Mouse (Mus musculus): ENCODE measurements around the gene Bcat2. TPM values are rescaled to one million over a fixed set of nuclear protein-coding genes. Genes with fewer than 3 reads are reported as not detected.

Gene Bcat2
- polyA plus RNA-seq, 1 experiment from 2014 or later = 19.6 TPM

DNA sequence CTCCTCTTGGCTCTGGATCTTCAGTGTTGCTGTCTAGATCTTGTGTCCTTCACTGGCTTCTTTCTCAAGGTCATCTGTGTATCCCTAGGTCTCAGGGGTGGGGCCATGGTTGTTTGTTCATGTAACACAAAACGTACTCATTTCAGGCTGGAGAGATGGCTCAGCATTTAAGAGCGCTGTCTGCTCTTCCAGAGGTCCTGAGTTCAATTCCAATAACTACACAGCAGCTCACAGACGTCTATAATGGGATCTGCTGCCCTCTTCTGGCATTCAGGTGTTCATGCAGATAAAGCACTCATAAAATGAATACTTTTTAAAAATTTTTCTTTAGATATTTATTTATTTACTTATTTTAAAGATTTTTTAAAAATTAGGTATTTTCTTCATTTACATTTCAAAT is 20.9 kb downstream of the Bcat2 start:
- H3K36me3 ChIP-seq (ENCODE audit: control insufficient read depth, insufficient read depth, low read length) = peaks cover 1% of the 10 kb centered on the region; the same call in 1 of the 2 replicates
- H3K4me1 ChIP-seq (ENCODE audit: control insufficient read depth, insufficient read depth, low read length) = no peaks in the 10 kb centered on the region
- 63% methylated on average over 3 of the region's 3 CpGs for WGBS
- no peak overlapping the region for H3K4me2 ChIP-seq (ENCODE audit: low read length)
- no peak overlapping the region for H3K4me3 ChIP-seq (ENCODE audit: low read depth, low read length)
- H3K27ac ChIP-seq (ENCODE audit: low read depth, low read length) = no peak overlapping the region
- H3K9ac ChIP-seq (ENCODE audit: low read length) = no peak overlapping the region
- no peak for ATAC-seq
- DNase-seq (ENCODE audit: low spot score) = peak; percentile 25
- no peaks in the 10 kb centered on the region for H3K9me3 ChIP-seq (replicated peaks; ENCODE audit: control insufficient read depth, low read length)
- no peaks in the 10 kb centered on the region for H3K27me3 ChIP-seq (replicated peaks; ENCODE audit: control insufficient read depth, insufficient read depth, low read length)

DNA sequence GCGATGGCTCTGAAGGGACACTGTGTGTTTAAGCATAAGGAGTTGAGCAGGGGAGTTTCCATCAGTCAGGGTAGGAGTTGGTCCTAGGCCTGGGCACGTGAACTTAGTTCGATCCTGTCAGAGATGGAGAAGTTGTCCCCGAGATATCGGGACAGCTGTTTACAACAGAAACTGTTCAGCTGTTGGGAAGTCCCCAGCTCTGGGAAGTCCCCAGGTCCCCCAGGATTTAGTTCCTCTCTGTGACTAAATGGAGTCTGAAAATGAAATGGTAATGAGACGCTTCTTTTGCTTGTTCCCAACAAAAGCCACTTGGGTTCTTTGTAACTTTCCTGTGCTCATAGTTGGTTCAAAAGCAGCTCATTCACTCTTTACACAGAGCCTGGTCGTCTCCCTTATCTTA is 21.9 kb downstream of the Bcat2 start:
- Histone ChIP-seq H3K4me1 (ENCODE audit: control insufficient read depth, insufficient read depth, low read length) (no peaks in the 10 kb centered on the region), H3K4me2 (ENCODE audit: low read length) (no peak overlapping the region), H3K4me3 (ENCODE audit: low read depth, low read length) (no peak overlapping the region), H3K27ac (ENCODE audit: low read depth, low read length) (no peak overlapping the region), H3K36me3 (ENCODE audit: control insufficient read depth, insufficient read depth, low read length) (no peaks in the 10 kb centered on the region), H3K27me3 (replicated peaks; ENCODE audit: control insufficient read depth, insufficient read depth, low read length) (no peaks in the 10 kb centered on the region), H3K9ac (ENCODE audit: low read length) (no peak overlapping the region), H3K9me3 (replicated peaks; ENCODE audit: control insufficient read depth, low read length) (no peaks in the 10 kb centered on the region)
- WGBS = 80% methylated on average over 7 of the region's 7 CpGs
- ATAC-seq (no peak), DNase-seq (ENCODE audit: low spot score) (no peak)

DNA sequence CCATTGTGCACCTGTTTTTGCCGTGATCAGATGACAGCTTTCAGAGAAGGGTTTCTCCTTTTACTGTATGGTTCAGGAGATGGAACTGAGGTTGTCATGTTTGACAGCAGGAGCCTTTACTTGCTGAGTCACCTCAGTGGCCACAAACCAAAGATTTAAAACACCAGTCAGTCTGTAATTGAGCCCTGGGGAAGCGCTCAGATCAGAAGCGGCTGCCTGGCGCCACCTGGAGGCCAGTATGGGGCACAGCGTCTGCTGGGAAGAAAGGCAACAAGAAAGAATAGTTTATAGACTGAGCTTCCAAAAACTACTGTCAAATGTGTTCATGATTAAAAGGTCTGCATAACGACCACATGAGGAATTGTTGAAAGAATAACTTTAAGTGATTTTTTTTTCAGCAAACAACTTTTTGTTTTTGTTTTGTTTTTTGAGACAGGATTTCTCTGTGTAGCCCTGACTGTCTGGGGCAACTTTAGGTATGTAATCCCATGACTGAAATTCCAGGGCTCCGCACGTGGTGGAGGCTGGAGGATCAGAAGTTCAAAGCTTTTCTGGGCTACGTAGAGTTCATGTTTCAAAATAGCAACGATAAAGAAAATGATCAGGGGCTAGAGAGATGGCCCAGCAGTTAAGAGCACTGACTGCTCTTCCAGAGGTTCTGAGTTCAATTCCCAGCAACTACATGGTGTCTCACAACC is 23.3 kb downstream of the Bcat2 start:
- DNase-seq (ENCODE audit: low spot score) (peak; percentile 76), ATAC-seq (no peak)
- 28% methylated on average over 10 of the region's 10 CpGs for WGBS
- Histone ChIP-seq H3K4me1 (ENCODE audit: control insufficient read depth, insufficient read depth, low read length) (no peaks in the 10 kb centered on the region), H3K27me3 (replicated peaks; ENCODE audit: control insufficient read depth, insufficient read depth, low read length) (no peaks in the 10 kb centered on the region), H3K9ac (ENCODE audit: low read length) (no peak overlapping the region), H3K27ac (ENCODE audit: low read depth, low read length) (no peak overlapping the region), H3K4me3 (ENCODE audit: low read depth, low read length) (no peak overlapping the region), H3K4me2 (ENCODE audit: low read length) (no peak overlapping the region), H3K9me3 (replicated peaks; ENCODE audit: control insufficient read depth, low read length) (no peaks in the 10 kb centered on the region), H3K36me3 (ENCODE audit: control insufficient read depth, insufficient read depth, low read length) (no peaks in the 10 kb centered on the region)

GRCm38 (mm10) chr7:45595176-45595575 is 25.2 kb downstream of the Bcat2 start:
- WGBS = 78% methylated on average over 4 of the region's 4 CpGs
- Histone ChIP-seq H3K4me3 (ENCODE audit: low read depth, low read length) (no peak overlapping the region), H3K27ac (ENCODE audit: low read depth, low read length) (no peak overlapping the region), H3K9ac (ENCODE audit: low read length) (no peak overlapping the region), H3K27me3 (replicated peaks; ENCODE audit: control insufficient read depth, insufficient read depth, low read length) (no peaks in the 10 kb centered on the region), H3K36me3 (ENCODE audit: control insufficient read depth, insufficient read depth, low read length) (no peaks in the 10 kb centered on the region), H3K4me2 (ENCODE audit: low read length) (no peak overlapping the region), H3K4me1 (ENCODE audit: control insufficient read depth, insufficient read depth, low read length) (no peaks in the 10 kb centered on the region), H3K9me3 (replicated peaks; ENCODE audit: control insufficient read depth, low read length) (no peaks in the 10 kb centered on the region)
- ATAC-seq = no peak
- no peak for DNase-seq (ENCODE audit: low spot score)

DNA sequence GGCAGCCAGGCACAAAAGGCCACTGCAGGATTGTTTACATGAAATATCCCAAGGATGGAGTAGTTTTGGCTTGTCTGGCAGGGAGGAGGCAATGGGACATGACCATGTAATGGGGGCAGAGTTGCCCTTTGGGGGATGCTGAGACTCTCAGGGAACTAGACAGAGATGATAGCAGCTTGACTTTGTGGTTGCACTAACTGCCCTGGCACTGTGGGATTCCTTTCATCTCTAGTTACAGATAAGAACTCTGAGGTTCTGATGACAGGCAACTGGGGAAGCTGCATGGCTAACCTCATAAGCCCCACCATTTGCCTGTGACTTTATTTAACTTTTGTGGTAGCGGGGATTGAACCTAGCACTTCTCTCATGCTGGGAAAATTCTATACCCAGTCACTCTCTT is 26.2 kb downstream of the Bcat2 start:
- Histone ChIP-seq H3K4me1 (ENCODE audit: control insufficient read depth, insufficient read depth, low read length) (no peaks in the 10 kb centered on the region), H3K4me2 (ENCODE audit: low read length) (no peak overlapping the region), H3K27ac (ENCODE audit: low read depth, low read length) (no peak overlapping the region), H3K36me3 (ENCODE audit: control insufficient read depth, insufficient read depth, low read length) (no peaks in the 10 kb centered on the region), H3K9ac (ENCODE audit: low read length) (no peak overlapping the region), H3K9me3 (replicated peaks; ENCODE audit: control insufficient read depth, low read length) (no peaks in the 10 kb centered on the region), H3K4me3 (ENCODE audit: low read depth, low read length) (no peak overlapping the region), H3K27me3 (replicated peaks; ENCODE audit: control insufficient read depth, insufficient read depth, low read length) (no peaks in the 10 kb centered on the region)
- ATAC-seq (no peak), DNase-seq (ENCODE audit: low spot score) (no peak)
- WGBS = 82% methylated on average over 1 of the region's 1 CpGs

GRCm38 (mm10) chr7:45597013-45597412 is 27.1 kb downstream of the Bcat2 start:
- DNase-seq (ENCODE audit: low spot score) = no peak
- Histone ChIP-seq H3K4me2 (ENCODE audit: low read length) (no peak overlapping the region), H3K9me3 (replicated peaks; ENCODE audit: control insufficient read depth, low read length) (no peaks in the 10 kb centered on the region), H3K27ac (ENCODE audit: low read depth, low read length) (no peak overlapping the region), H3K9ac (ENCODE audit: low read length) (no peak overlapping the region), H3K4me3 (ENCODE audit: low read depth, low read length) (no peak overlapping the region), H3K36me3 (ENCODE audit: control insufficient read depth, insufficient read depth, low read length) (no peaks in the 10 kb centered on the region), H3K27me3 (replicated peaks; ENCODE audit: control insufficient read depth, insufficient read depth, low read length) (no peaks in the 10 kb centered on the region), H3K4me1 (ENCODE audit: control insufficient read depth, insufficient read depth, low read length) (no peaks in the 10 kb centered on the region)
- WGBS = 83% methylated on average over 5 of the region's 5 CpGs
- no peak for ATAC-seq

DNA sequence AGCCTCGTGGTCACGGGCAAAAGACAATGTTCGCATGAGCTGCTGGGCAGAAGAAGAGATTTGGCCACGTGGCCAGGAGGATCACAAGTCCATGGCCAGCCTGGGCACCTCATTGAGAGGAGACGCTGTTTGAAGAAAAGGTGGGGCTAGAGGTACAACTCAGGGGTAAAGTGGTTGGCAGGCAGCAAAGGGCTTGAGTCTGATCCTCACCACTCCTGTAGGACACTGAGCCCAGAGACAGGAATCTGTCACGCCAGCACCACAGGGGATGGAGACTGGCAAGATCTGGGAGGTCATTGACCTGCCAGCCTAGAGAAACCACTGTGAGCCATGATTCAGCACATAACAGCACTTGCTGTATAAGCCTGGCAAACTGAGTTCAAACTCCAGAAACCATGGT is 27.6 kb downstream of the Bcat2 start:
- Histone ChIP-seq H3K4me1 (ENCODE audit: control insufficient read depth, insufficient read depth, low read length) (no peaks in the 10 kb centered on the region), H3K4me3 (ENCODE audit: low read depth, low read length) (no peak overlapping the region), H3K27me3 (replicated peaks; ENCODE audit: control insufficient read depth, insufficient read depth, low read length) (no peaks in the 10 kb centered on the region), H3K36me3 (ENCODE audit: control insufficient read depth, insufficient read depth, low read length) (no peaks in the 10 kb centered on the region), H3K9me3 (replicated peaks; ENCODE audit: control insufficient read depth, low read length) (no peaks in the 10 kb centered on the region), H3K4me2 (ENCODE audit: low read length) (no peak overlapping the region), H3K9ac (ENCODE audit: low read length) (no peak overlapping the region), H3K27ac (ENCODE audit: low read depth, low read length) (no peak overlapping the region)
- no peak for ATAC-seq
- 91% methylated on average over 6 of the region's 6 CpGs for WGBS
- no peak for DNase-seq (ENCODE audit: low spot score)

- H3K4me2 ChIP-seq (ENCODE audit: low read length) = no peak overlapping the region
- no peaks in the 10 kb centered on the region for H3K27me3 ChIP-seq (replicated peaks; ENCODE audit: control insufficient read depth, insufficient read depth, low read length)
- no peak overlapping the region for H3K27ac ChIP-seq (ENCODE audit: low read depth, low read length)
- WGBS = 47% methylated on average over 18 of the region's 18 CpGs
- H3K9me3 ChIP-seq (replicated peaks; ENCODE audit: control insufficient read depth, low read length) = no peaks in the 10 kb centered on the region
- H3K4me3 ChIP-seq (ENCODE audit: low read depth, low read length) = no peak overlapping the region
- no peaks in the 10 kb centered on the region for H3K36me3 ChIP-seq (ENCODE audit: control insufficient read depth, insufficient read depth, low read length)
- ATAC-seq = no peak
- no peak overlapping the region for H3K9ac ChIP-seq (ENCODE audit: low read length)
- H3K4me1 ChIP-seq (ENCODE audit: control insufficient read depth, insufficient read depth, low read length) = no peaks in the 10 kb centered on the region
- DNase-seq (ENCODE audit: low spot score) = no peak
Measured at GRCm38 (mm10) chr7:45598960-45599879, 29.3 kb downstream of the Bcat2 start.

- Histone ChIP-seq H3K9ac (ENCODE audit: low read length) (no peak overlapping the region), H3K27ac (ENCODE audit: low read depth, low read length) (no peak overlapping the region), H3K36me3 (ENCODE audit: control insufficient read depth, insufficient read depth, low read length) (no peaks in the 10 kb centered on the region), H3K4me2 (ENCODE audit: low read length) (no peak overlapping the region), H3K9me3 (replicated peaks; ENCODE audit: control insufficient read depth, low read length) (no peaks in the 10 kb centered on the region), H3K4me1 (ENCODE audit: control insufficient read depth, insufficient read depth, low read length) (no peaks in the 10 kb centered on the region), H3K27me3 (replicated peaks; ENCODE audit: control insufficient read depth, insufficient read depth, low read length) (no peaks in the 10 kb centered on the region), H3K4me3 (ENCODE audit: low read depth, low read length) (no peak overlapping the region)
- ATAC-seq = no peak
- 82% methylated on average over 9 of the region's 9 CpGs for WGBS
- DNase-seq (ENCODE audit: low spot score) = no peak
Measured at GRCm38 (mm10) chr7:45605704-45606289, 35.8 kb downstream of the Bcat2 start.

Data from forebrain, embryonic 14.5 days (tissue).